Mouse (Mus musculus): ENCODE data around the gene Fermt2.

Gene Fermt2

GRCm38 (mm10) chr14:45463599-45463998 lies 66.3 kb downstream of the Fermt2 start:
- no peak for DNase-seq (ENCODE audit: low read depth)

- no peak for DNase-seq (ENCODE audit: low read depth)
Observed at GRCm38 (mm10) chr14:45462875-45463475, 66.9 kb downstream of the Fermt2 start.

DNA sequence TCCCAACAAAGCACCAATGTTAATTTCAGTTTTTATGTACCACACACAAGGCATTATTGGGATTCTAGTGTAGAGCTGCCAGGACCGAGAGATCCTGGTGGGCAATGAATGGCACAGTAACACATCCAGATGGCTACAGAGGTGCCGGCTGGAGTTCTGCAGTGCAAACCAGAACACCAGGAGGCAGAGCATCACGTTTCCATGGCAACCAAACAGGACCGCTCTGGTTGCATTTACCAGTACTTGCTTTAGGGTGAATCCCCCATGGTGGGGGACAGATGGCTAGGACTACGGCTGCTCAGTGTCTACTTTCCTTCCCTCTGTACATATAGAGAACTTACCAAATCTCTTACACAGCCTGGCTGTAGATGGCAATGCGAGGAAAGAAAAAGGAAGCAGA lies 67.5 kb downstream of the Fermt2 start:
- DNase-seq (ENCODE audit: low read depth) = no peak

DNA sequence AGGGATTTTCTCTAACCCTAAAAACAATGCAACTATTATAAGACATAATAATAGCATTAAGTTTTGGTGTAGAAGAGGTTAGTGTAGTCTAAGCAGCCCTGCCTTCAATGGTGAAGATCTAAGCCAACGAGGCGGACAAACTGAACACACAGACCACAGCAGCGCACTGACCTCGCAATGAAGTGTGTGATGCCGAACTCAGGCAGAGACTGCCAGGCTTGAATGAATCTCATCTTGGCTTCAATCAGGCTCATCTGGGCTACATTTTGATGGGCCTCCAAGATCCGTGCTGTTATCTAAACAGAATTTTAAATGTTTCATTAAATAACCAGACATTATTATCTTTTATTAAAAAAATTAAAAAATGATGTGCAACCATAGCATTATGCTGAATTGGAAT lies 68.0 kb downstream of the Fermt2 start:
- DNase-seq (ENCODE audit: low read depth) = no peak

- no peak for DNase-seq (ENCODE audit: low read depth)
Observed at GRCm38 (mm10) chr14:45460491-45460890, 69.4 kb downstream of the Fermt2 start.

- DNase-seq (ENCODE audit: low read depth) = no peak
Observed at GRCm38 (mm10) chr14:45459877-45460276, 70.0 kb downstream of the Fermt2 start.

GRCm38 (mm10) chr14:45457003-45457402 lies 72.9 kb downstream of the Fermt2 start:
- DNase-seq (ENCODE audit: low read depth) = no peak

DNA sequence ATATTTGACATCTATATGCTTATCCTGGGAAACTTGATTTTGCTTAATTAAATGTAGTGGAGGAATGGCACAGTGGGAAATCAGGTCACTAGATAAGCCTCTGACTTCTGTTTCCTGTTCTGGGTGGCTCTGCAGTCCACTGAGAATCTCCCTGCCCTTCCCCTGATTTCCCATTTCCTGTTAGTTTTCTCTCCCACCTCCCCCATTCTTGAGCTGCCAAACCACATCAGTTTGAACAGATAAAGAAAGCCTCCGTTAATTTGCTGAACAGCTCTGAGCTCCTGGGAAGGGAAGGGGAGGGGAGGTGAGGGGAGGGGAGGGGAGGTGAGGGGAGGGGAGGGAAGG lies 73.4 kb downstream of the Fermt2 start:
- no peak for DNase-seq (ENCODE audit: low read depth)

- DNase-seq (ENCODE audit: low read depth) = no peak
Observed at GRCm38 (mm10) chr14:45455651-45456501, 74.0 kb downstream of the Fermt2 start.

DNA sequence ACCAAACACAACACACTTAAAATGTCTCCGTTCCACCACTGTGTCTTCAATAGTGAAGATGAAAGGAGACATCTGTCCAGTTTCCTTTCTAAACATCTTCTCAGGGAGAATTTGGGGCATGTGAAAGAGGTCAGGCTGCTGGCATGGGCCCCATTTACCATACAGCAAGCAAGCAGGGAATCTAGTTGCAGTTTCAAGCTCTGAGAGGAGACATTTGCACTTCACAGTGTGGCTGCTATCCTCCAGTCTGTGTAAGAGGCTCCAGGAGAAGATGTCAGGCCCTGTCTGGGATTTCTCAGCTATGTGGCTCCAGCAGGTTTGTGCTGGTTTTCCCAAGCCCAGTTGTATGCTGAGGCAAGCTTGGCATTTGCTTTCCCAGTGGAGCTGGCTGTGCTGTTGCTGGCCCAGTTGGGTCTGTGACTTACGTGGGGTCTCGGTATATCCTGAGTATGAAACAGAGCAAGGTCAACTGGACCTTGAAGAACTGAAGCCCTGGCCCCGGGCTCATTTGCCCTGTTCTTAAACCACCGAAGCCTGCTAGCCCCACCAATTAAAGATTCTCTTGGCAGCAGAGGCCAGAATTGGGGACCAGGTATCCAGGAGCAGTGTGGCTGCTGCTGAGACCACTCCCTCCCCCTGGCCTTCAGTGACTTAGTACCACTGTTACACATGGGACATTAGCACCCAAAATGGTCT lies 76.2 kb downstream of the Fermt2 start:
- DNase-seq (ENCODE audit: low read depth) = no peak

DNA sequence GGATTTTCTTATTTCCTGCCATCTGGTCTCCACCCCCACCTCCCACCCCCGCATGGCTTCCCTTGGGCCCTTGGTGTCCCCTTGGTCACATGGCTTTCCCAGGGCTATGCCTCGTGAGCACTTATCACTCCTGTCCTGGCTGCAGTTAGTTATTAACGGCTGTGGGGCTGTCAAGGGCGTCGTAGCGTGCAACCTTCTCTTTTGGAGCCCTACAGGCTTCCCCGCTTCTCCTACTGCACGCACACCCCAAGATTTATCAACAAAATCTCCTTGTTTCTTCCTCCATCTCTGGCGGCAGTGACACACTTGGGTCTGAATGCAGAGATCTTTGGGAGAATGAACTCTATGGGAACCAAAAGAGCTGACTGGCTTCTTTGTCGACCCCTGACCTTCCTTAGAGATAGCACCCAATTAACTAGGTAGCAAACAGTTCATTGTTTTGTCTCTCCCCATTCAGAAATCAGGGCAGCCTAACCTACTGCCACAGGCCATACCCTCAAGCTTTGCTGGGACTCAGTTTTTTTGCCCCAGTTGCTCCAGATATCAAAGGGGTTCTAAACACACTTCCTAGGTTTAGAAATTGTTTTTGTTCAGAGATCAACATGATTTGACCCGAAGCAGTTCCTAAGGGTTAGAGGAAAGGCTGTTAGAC lies 76.9 kb downstream of the Fermt2 start:
- no peak for DNase-seq (ENCODE audit: low read depth)

GRCm38 (mm10) chr14:45452148-45452547 lies 77.8 kb downstream of the Fermt2 start:
- DNase-seq (ENCODE audit: low read depth) = no peak

- DNase-seq (ENCODE audit: low read depth) = no peak
Observed at GRCm38 (mm10) chr14:45451090-45451489, 78.8 kb downstream of the Fermt2 start.

- DNase-seq (ENCODE audit: low read depth) = no peak
Observed at GRCm38 (mm10) chr14:45446777-45447176, 83.1 kb downstream of the Fermt2 start.

GRCm38 (mm10) chr14:45445445-45445844 lies 84.5 kb downstream of the Fermt2 start:
- DNase-seq (ENCODE audit: low read depth) = no peak

GRCm38 (mm10) chr14:45444870-45445269 lies 85.0 kb downstream of the Fermt2 start:
- no peak for DNase-seq (ENCODE audit: low read depth)

DNA sequence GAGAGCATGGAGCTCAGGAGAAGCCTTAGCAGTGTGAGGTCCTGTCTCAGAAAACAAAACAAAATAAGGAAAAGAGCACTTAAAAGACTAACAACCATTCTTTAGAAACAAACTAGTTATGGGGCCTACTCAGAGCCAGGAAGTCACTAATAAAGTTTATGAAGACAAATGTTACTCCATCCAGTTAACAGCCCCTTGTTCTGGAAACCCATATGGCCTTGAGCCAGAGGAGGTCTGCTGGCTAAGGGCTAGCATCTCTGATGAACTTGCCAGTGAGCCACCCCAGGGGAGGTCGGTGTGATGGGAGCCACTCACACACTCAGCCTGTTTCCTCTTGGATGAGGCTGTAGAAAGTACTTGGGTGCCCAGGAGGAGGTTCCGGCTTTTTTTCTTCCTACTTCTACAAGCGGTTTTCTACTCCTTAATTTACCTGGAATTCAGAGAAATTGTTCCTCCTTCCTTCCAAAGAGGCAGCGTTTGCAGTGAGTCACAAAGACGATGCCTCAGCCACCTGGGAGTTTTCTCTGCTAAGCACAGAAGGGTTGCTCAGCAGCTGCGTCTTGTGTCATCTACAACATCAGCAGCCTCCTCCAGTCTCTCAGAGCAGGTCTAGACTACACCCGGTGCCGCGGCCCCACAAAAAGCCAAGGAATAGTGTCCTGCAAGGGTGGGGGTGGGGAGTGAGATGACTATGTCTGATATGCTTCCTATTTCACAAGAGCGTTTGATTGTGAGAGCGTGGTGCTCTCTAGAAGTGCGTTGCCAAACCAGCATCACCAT lies 86.9 kb downstream of the Fermt2 start:
- no peak for DNase-seq (ENCODE audit: low read depth)

DNA sequence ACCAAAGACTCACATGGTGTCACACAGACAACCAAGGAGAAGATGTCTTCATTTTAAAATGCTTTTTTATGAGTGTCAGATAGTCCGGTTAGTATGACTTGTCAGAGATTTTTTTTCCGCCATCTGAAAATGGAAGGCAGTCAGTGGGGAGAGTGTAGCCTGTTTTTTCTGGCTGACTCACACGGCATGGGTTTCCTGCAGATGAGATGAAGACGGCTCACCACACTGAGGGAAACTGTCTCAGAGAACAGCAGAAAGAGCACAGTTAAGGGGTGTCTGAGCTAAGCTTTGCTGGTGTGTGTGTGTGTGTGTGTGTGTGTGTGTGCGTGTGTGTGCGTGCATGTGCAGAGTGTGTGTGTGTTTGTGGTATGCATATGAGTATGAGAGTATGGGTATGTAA lies 88.6 kb downstream of the Fermt2 start:
- DNase-seq (ENCODE audit: low read depth) = no peak

DNA sequence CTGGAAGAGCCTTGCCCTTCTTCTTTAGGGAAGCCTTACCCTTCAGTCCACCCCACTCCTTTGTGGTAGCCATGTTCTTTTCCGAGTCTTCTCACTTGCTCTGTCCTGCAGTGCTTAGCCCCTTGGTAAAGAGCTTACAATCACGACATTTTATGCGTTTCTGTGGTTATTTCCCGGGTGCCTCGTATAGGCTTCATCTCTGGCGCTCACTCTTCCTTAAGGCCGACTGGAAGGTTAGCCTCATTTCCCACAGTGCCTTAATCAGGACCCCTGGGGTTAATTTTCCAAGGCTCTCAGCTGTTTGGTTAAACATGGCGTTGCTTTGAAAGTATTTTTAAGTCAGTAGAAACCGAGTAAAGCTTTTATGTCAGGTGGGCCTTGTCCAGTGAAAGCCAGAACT lies 90.5 kb downstream of the Fermt2 start:
- DNase-seq (ENCODE audit: low read depth) = no peak

DNA sequence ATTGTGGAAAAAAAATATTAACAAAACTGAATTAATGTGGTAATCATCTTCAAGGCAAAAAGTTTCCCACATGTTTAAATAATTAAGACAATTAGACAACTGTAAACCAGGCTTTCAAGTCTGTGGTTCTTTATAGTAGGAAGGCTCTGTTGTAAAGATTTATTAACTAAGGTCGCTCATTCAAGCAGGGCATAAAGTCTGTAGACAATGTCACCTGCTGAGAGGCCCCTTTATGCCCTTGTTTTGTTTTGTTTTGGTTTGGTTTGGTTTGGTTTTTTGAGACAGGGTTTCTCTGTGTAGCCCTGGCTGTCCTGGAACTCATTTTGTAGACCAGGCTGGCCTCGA lies 91.0 kb downstream of the Fermt2 start:
- no peak for DNase-seq (ENCODE audit: low read depth)

GRCm38 (mm10) chr14:45438250-45438930 lies 91.5 kb downstream of the Fermt2 start:
- DNase-seq (ENCODE audit: low read depth) = no peak

Measured in c-Kit-positive CD71-negative TER-119-negative erythroid progenitor cells, embryonic 14.5 days (primary cell).